Mouse (Mus musculus): ENCODE results near the gene Dck. TPM values are rescaled to one million over a fixed set of nuclear protein-coding genes. Genes with fewer than 3 reads are reported as not detected.

Gene Dck
- polyA plus RNA-seq, 1 experiment from 2014 or later: 127 TPM

- H3K36me3 ChIP-seq (replicated peaks): peaks cover 19% of the 10 kb centered on the region
- peaks cover 22% of the 10 kb centered on the region for H3K4me1 ChIP-seq
- no peak overlapping the region for H3K27ac ChIP-seq
- no peak overlapping the region for H3K4me3 ChIP-seq
- no peak for DNase-seq (ENCODE audit: extremely low spot score, low spot score)
- 91% methylated on average over 5 of the region's 5 CpGs for WGBS
- no peaks in the 10 kb centered on the region for H3K9me3 ChIP-seq
- no peaks in the 10 kb centered on the region for H3K27me3 ChIP-seq (ENCODE audit: poor library complexity, severe bottlenecking)
Measured at GRCm38 (mm10) chr5:88762611-88763010, 2.2 kb upstream of the Dck start.

GRCm38 (mm10) chr5:88764430-88764986 lies 288 bp upstream of the Dck start:
- no peak for DNase-seq (ENCODE audit: extremely low spot score, low spot score)
- no peaks in the 10 kb centered on the region for H3K27me3 ChIP-seq (ENCODE audit: poor library complexity, severe bottlenecking)
- H3K9me3 ChIP-seq: no peaks in the 10 kb centered on the region
- under 1% methylated on average over 23 of the region's 23 CpGs for WGBS
- H3K36me3 ChIP-seq (replicated peaks): peaks cover 34% of the 10 kb centered on the region
- peak overlapping the region; percentile 80 for H3K4me3 ChIP-seq
- H3K27ac ChIP-seq: peak overlapping the region; percentile 96
- peaks cover 27% of the 10 kb centered on the region for H3K4me1 ChIP-seq

- Histone ChIP-seq H3K4me1 (peaks cover 27% of the 10 kb centered on the region), H3K36me3 (replicated peaks) (peaks cover 45% of the 10 kb centered on the region), H3K4me3 (peak overlapping the region; percentile 80), H3K9me3 (no peaks in the 10 kb centered on the region), H3K27ac (peak overlapping the region; percentile 96), H3K27me3 (ENCODE audit: poor library complexity, severe bottlenecking) (no peaks in the 10 kb centered on the region)
- 20% methylated on average over 6 of the region's 6 CpGs for WGBS
- DNase-seq (ENCODE audit: extremely low spot score, low spot score): no peak
Measured at GRCm38 (mm10) chr5:88765587-88765986, 791 bp downstream of the Dck start.

- peaks cover 27% of the 10 kb centered on the region for H3K4me1 ChIP-seq
- peaks cover 50% of the 10 kb centered on the region for H3K36me3 ChIP-seq (replicated peaks)
- H3K27me3 ChIP-seq (ENCODE audit: poor library complexity, severe bottlenecking): no peaks in the 10 kb centered on the region
- peak overlapping the region; percentile 96 for H3K27ac ChIP-seq
- DNase-seq (ENCODE audit: extremely low spot score, low spot score): no peak
- no peaks in the 10 kb centered on the region for H3K9me3 ChIP-seq
- WGBS: 79% methylated on average over 6 of the region's 6 CpGs
- H3K4me3 ChIP-seq: peak overlapping the region; percentile 80
Measured at GRCm38 (mm10) chr5:88766121-88766520, 1.3 kb downstream of the Dck start.

- Histone ChIP-seq H3K27ac (no peak overlapping the region), H3K4me3 (peak overlapping the region; percentile 80), H3K36me3 (replicated peaks) (peaks cover 58% of the 10 kb centered on the region), H3K27me3 (ENCODE audit: poor library complexity, severe bottlenecking) (no peaks in the 10 kb centered on the region), H3K4me1 (peaks cover 27% of the 10 kb centered on the region), H3K9me3 (no peaks in the 10 kb centered on the region)
- DNase-seq (ENCODE audit: extremely low spot score, low spot score): no peak
- 96% methylated on average over 5 of the region's 5 CpGs for WGBS
Measured at GRCm38 (mm10) chr5:88766863-88767262, 2.1 kb downstream of the Dck start.

GRCm38 (mm10) chr5:88768201-88768600 lies 3.4 kb downstream of the Dck start:
- H3K36me3 ChIP-seq (replicated peaks): peaks cover 71% of the 10 kb centered on the region
- WGBS: 91% methylated on average over 6 of the region's 6 CpGs

GRCm38 (mm10) chr5:88782072-88782765 lies 17.4 kb downstream of the Dck start:
- 83% methylated on average over 7 of the region's 7 CpGs for WGBS
- no peak for DNase-seq (ENCODE audit: extremely low spot score, low spot score)
- no peaks in the 10 kb centered on the region for H3K4me1 ChIP-seq
- no peak overlapping the region for H3K27ac ChIP-seq
- H3K36me3 ChIP-seq (replicated peaks): peaks cover 95% of the 10 kb centered on the region
- H3K9me3 ChIP-seq: no peaks in the 10 kb centered on the region
- H3K27me3 ChIP-seq (ENCODE audit: poor library complexity, severe bottlenecking): no peaks in the 10 kb centered on the region
- H3K4me3 ChIP-seq: no peak overlapping the region

More at GRCm38 (mm10) chr5:88768201-88768600, 3.4 kb downstream of the Dck start:
- peaks cover 27% of the 10 kb centered on the region for H3K4me1 ChIP-seq
- H3K27me3 ChIP-seq (ENCODE audit: poor library complexity, severe bottlenecking): no peaks in the 10 kb centered on the region
- H3K27ac ChIP-seq: no peak overlapping the region
- H3K9me3 ChIP-seq: no peaks in the 10 kb centered on the region
- no peak overlapping the region for H3K4me3 ChIP-seq
- no peak for DNase-seq (ENCODE audit: extremely low spot score, low spot score)

GRCm38 (mm10) chr5:88785059-88785458 lies 20.3 kb downstream of the Dck start:
- Histone ChIP-seq H3K27ac (no peak overlapping the region), H3K4me1 (no peaks in the 10 kb centered on the region), H3K9me3 (no peaks in the 10 kb centered on the region), H3K36me3 (replicated peaks) (peaks cover 67% of the 10 kb centered on the region), H3K4me3 (no peak overlapping the region), H3K27me3 (ENCODE audit: poor library complexity, severe bottlenecking) (no peaks in the 10 kb centered on the region)
- 92% methylated on average over 1 of the region's 1 CpGs for WGBS
- DNase-seq (ENCODE audit: extremely low spot score, low spot score): no peak

- 65% methylated on average over 9 of the region's 9 CpGs for WGBS
- DNase-seq (ENCODE audit: extremely low spot score, low spot score): no peak
- no peaks in the 10 kb centered on the region for H3K27me3 ChIP-seq (ENCODE audit: poor library complexity, severe bottlenecking)
- no peak overlapping the region for H3K4me3 ChIP-seq
- H3K4me1 ChIP-seq: no peaks in the 10 kb centered on the region
- peaks cover 12% of the 10 kb centered on the region for H3K36me3 ChIP-seq (replicated peaks)
- H3K27ac ChIP-seq: no peak overlapping the region
- H3K9me3 ChIP-seq: no peaks in the 10 kb centered on the region
Measured at GRCm38 (mm10) chr5:88790675-88791074, 25.9 kb downstream of the Dck start.

- no peak overlapping the region for H3K27ac ChIP-seq
- H3K9me3 ChIP-seq: no peaks in the 10 kb centered on the region
- 43% methylated on average over 10 of the region's 10 CpGs for WGBS
- peaks cover 4% of the 10 kb centered on the region for H3K36me3 ChIP-seq (replicated peaks)
- H3K27me3 ChIP-seq (ENCODE audit: poor library complexity, severe bottlenecking): no peaks in the 10 kb centered on the region
- H3K4me3 ChIP-seq: no peak overlapping the region
- DNase-seq (ENCODE audit: extremely low spot score, low spot score): peak; percentile 62
- no peaks in the 10 kb centered on the region for H3K4me1 ChIP-seq
Measured at GRCm38 (mm10) chr5:88791256-88792245, 26.8 kb downstream of the Dck start.

GRCm38 (mm10) chr5:88793676-88794075 lies 28.9 kb downstream of the Dck start:
- no peak overlapping the region for H3K27ac ChIP-seq

GRCm38 (mm10) chr5:88795910-88796584 lies 31.3 kb downstream of the Dck start:
- H3K27me3 ChIP-seq (ENCODE audit: poor library complexity, severe bottlenecking): no peaks in the 10 kb centered on the region
- WGBS: 69% methylated on average over 9 of the region's 9 CpGs
- no peak overlapping the region for H3K4me3 ChIP-seq
- no peaks in the 10 kb centered on the region for H3K36me3 ChIP-seq (replicated peaks)
- no peaks in the 10 kb centered on the region for H3K4me1 ChIP-seq
- H3K27ac ChIP-seq: no peak overlapping the region
- no peak for DNase-seq (ENCODE audit: extremely low spot score, low spot score)
- H3K9me3 ChIP-seq: no peaks in the 10 kb centered on the region

More at GRCm38 (mm10) chr5:88793676-88794075, 28.9 kb downstream of the Dck start:
- H3K27me3 ChIP-seq (ENCODE audit: poor library complexity, severe bottlenecking): no peaks in the 10 kb centered on the region
- H3K9me3 ChIP-seq: no peaks in the 10 kb centered on the region
- no peaks in the 10 kb centered on the region for H3K4me1 ChIP-seq
- no peaks in the 10 kb centered on the region for H3K36me3 ChIP-seq (replicated peaks)
- WGBS: 91% methylated on average over 3 of the region's 3 CpGs
- no peak for DNase-seq (ENCODE audit: extremely low spot score, low spot score)
- no peak overlapping the region for H3K4me3 ChIP-seq

Data from forebrain, embryonic 10.5 days (tissue).